Mouse (Mus musculus): ENCODE data around the gene Npepps. TPM values are rescaled to one million over a fixed set of nuclear protein-coding genes. Genes with fewer than 3 reads are reported as not detected.

Npepps gene
- polyA plus RNA-seq, 1 experiment from 2014 or later: 80.9 TPM

- H3K4me3 ChIP-seq (ENCODE audit: low read length): no peak overlapping the region
- no peaks in the 10 kb centered on the region for H3K4me1 ChIP-seq (ENCODE audit: insufficient read depth, low read length)
- peaks cover 88% of the 10 kb centered on the region for H3K36me3 ChIP-seq (ENCODE audit: insufficient read depth, low read length)
- no peaks in the 10 kb centered on the region for H3K9me3 ChIP-seq (ENCODE audit: low read length)
- H3K27ac ChIP-seq (ENCODE audit: low read length): no peak overlapping the region
- no peak overlapping the region for H3K9ac ChIP-seq (replicated peaks; ENCODE audit: low read length)
- H3K27me3 ChIP-seq (ENCODE audit: insufficient read depth, low read length): no peaks in the 10 kb centered on the region
- WGBS: 90% methylated on average over 2 of the region's 2 CpGs
- H3K4me2 ChIP-seq (replicated peaks; ENCODE audit: low read depth, low read length): no peak overlapping the region
- ATAC-seq (ENCODE audit: low FRiP score, low TSS enrichment): no peak
These were observed 102.2 kb downstream of the Npepps start for GRCm38 (mm10) chr11:97178198-97178597.

- no peak for ATAC-seq (ENCODE audit: low FRiP score, low TSS enrichment)
- H3K36me3 ChIP-seq (ENCODE audit: insufficient read depth, low read length): peaks cover 85% of the 10 kb centered on the region
- H3K4me1 ChIP-seq (ENCODE audit: insufficient read depth, low read length): no peaks in the 10 kb centered on the region
- H3K9ac ChIP-seq (replicated peaks; ENCODE audit: low read length): no peak overlapping the region
- no peaks in the 10 kb centered on the region for H3K27me3 ChIP-seq (ENCODE audit: insufficient read depth, low read length)
- no peaks in the 10 kb centered on the region for H3K9me3 ChIP-seq (ENCODE audit: low read length)
- 39% methylated on average over 3 of the region's 3 CpGs for WGBS
- H3K4me3 ChIP-seq (ENCODE audit: low read length): no peak overlapping the region
- H3K27ac ChIP-seq (ENCODE audit: low read length): no peak overlapping the region
- no peak overlapping the region for H3K4me2 ChIP-seq (replicated peaks; ENCODE audit: low read depth, low read length)
These were observed 103.6 kb downstream of the Npepps start for GRCm38 (mm10) chr11:97176851-97177250.

- Histone ChIP-seq H3K4me2 (replicated peaks; ENCODE audit: low read depth, low read length) (no peak overlapping the region), H3K4me1 (ENCODE audit: insufficient read depth, low read length) (no peaks in the 10 kb centered on the region), H3K27ac (ENCODE audit: low read length) (no peak overlapping the region), H3K9ac (replicated peaks; ENCODE audit: low read length) (no peak overlapping the region), H3K36me3 (ENCODE audit: insufficient read depth, low read length) (peaks cover 85% of the 10 kb centered on the region), H3K4me3 (ENCODE audit: low read length) (no peak overlapping the region), H3K9me3 (ENCODE audit: low read length) (no peaks in the 10 kb centered on the region), H3K27me3 (ENCODE audit: insufficient read depth, low read length) (no peaks in the 10 kb centered on the region)
- ATAC-seq (ENCODE audit: low FRiP score, low TSS enrichment): no peak
- 94% methylated on average over 7 of the region's 7 CpGs for WGBS
These were observed 104.9 kb downstream of the Npepps start for GRCm38 (mm10) chr11:97175499-97175898.

- Histone ChIP-seq H3K4me2 (replicated peaks; ENCODE audit: low read depth, low read length) (no peak overlapping the region), H3K9ac (replicated peaks; ENCODE audit: low read length) (no peak overlapping the region), H3K4me1 (ENCODE audit: insufficient read depth, low read length) (no peaks in the 10 kb centered on the region), H3K36me3 (ENCODE audit: insufficient read depth, low read length) (peaks cover 82% of the 10 kb centered on the region), H3K9me3 (ENCODE audit: low read length) (no peaks in the 10 kb centered on the region), H3K27me3 (ENCODE audit: insufficient read depth, low read length) (no peaks in the 10 kb centered on the region), H3K27ac (ENCODE audit: low read length) (no peak overlapping the region), H3K4me3 (ENCODE audit: low read length) (no peak overlapping the region)
- 88% methylated on average over 6 of the region's 6 CpGs for WGBS
- no peak for ATAC-seq (ENCODE audit: low FRiP score, low TSS enrichment)
These were observed 120.1 kb downstream of the Npepps start for GRCm38 (mm10) chr11:97160341-97160740.

GRCm38 (mm10) chr11:97156999-97157398 lies 123.4 kb downstream of the Npepps start:
- H3K27ac ChIP-seq (ENCODE audit: low read length): no peak overlapping the region
- 83% methylated on average over 7 of the region's 7 CpGs for WGBS
- no peak overlapping the region for H3K4me2 ChIP-seq (replicated peaks; ENCODE audit: low read depth, low read length)
- no peaks in the 10 kb centered on the region for H3K27me3 ChIP-seq (ENCODE audit: insufficient read depth, low read length)
- no peak overlapping the region for H3K4me3 ChIP-seq (ENCODE audit: low read length)
- H3K9me3 ChIP-seq (ENCODE audit: low read length): no peaks in the 10 kb centered on the region
- H3K9ac ChIP-seq (replicated peaks; ENCODE audit: low read length): no peak overlapping the region
- H3K36me3 ChIP-seq (ENCODE audit: insufficient read depth, low read length): peaks cover 53% of the 10 kb centered on the region
- ATAC-seq (ENCODE audit: low FRiP score, low TSS enrichment): no peak
- H3K4me1 ChIP-seq (ENCODE audit: insufficient read depth, low read length): peaks cover 10% of the 10 kb centered on the region

Other genes with a start within 250 kb of the Npepps start
- gene Lrrc46, start 239.2 kb downstream of the Npepps start, polyA plus RNA-seq (2015; fragmentation: Nextera tagmentation; extraction: Ambion mirVana): 1.3 and 1.5 TPM in 2 replicates
- 92.9 and 98.8 TPM in 2 replicates for gene Mrpl10, start 239.1 kb downstream of the Npepps start, polyA plus RNA-seq (2015; fragmentation: Nextera tagmentation; extraction: Ambion mirVana)
- 10.2 and 10.4 TPM in 2 replicates for gene Osbpl7, start 230.0 kb downstream of the Npepps start, polyA plus RNA-seq (2015; fragmentation: Nextera tagmentation; extraction: Ambion mirVana)
- gene Tbx21, start 165.3 kb downstream of the Npepps start, polyA plus RNA-seq (2015; fragmentation: Nextera tagmentation; extraction: Ambion mirVana): 0.14 and 0.24 TPM in 2 replicates
- gene Tbkbp1, start 129.1 kb downstream of the Npepps start, polyA plus RNA-seq (2015; fragmentation: Nextera tagmentation; extraction: Ambion mirVana): 4.0 TPM in 2 replicates
- gene Kpnb1, start 92.8 kb downstream of the Npepps start, polyA plus RNA-seq (2015; fragmentation: Nextera tagmentation; extraction: Ambion mirVana): 51.0 and 54.6 TPM in 2 replicates
- gene Mrpl45, start 35.1 kb upstream of the Npepps start, polyA plus RNA-seq (2015; fragmentation: Nextera tagmentation; extraction: Ambion mirVana): 56.5 and 59.8 TPM in 2 replicates
- 0.21 and 0.24 TPM in 2 replicates for gene Gpr179, start 71.4 kb upstream of the Npepps start, polyA plus RNA-seq (2015; fragmentation: Nextera tagmentation; extraction: Ambion mirVana)
- gene Socs7, start 81.9 kb upstream of the Npepps start, polyA plus RNA-seq (2015; fragmentation: Nextera tagmentation; extraction: Ambion mirVana): 3.4 and 3.5 TPM in 2 replicates
- 6.0 and 6.2 TPM in 2 replicates for gene Arhgap23, start 134.9 kb upstream of the Npepps start, polyA plus RNA-seq (2015; fragmentation: Nextera tagmentation; extraction: Ambion mirVana)
- 0.75 and 1.3 TPM in 2 replicates for gene 4933428G20Rik, start 219.7 kb upstream of the Npepps start, polyA plus RNA-seq (2015; fragmentation: Nextera tagmentation; extraction: Ambion mirVana)